Mouse (Mus musculus): ENCODE results near the gene Gm5592.
"Not testable (repeated sequence)": the region's sequence is repeated elsewhere in the genome, so short reads cannot be mapped to it uniquely, and the experiment has no call there.

GRCm38 (mm10) chr7:41155806-41156205 is 2.2 kb downstream of the Gm5592 start:
- not testable (repeated sequence) for TF ChIP-seq GATA1, TAL1 (IDR thresholded peaks at IDR 0.05; ENCODE audit: low read length)
